Mouse (Mus musculus) mature B cell (primary cell): ENCODE measurements around the gene Lrrc75a.

Experiments
- in situ Hi-C: fragments of 300-500 bp; cut with MboI; formaldehyde crosslinking; loops from 2 replicates; pipeline ENCODE4 v1.14.3; 2019

Lrrc75a gene

GRCm38 (mm10) chr11:62621079-62621478, 27.2 kb downstream of the Lrrc75a start:
- in situ Hi-C loops = no loop called here

- in situ Hi-C loops = no loop called here
Observed at GRCm38 (mm10) chr11:62615456-62615855, 32.9 kb downstream of the Lrrc75a start.

- in situ Hi-C loops = loop anchor here (5.0 kb wide), 1 partner anchor 62 kb away; no protein-coding TSS in a partner anchor
Observed at GRCm38 (mm10) chr11:62614876-62615410, 33.4 kb downstream of the Lrrc75a start.

GRCm38 (mm10) chr11:62613657-62614365, 34.5 kb downstream of the Lrrc75a start:
- in situ Hi-C loops = loop anchor here (5.0 kb wide), 1 partner anchor 63 kb away; no protein-coding TSS in a partner anchor

GRCm38 (mm10) chr11:62612604-62613003, 35.7 kb downstream of the Lrrc75a start:
- in situ Hi-C loops = loop anchor here (5.0 kb wide), 1 partner anchor 65 kb away; no protein-coding TSS in a partner anchor

- in situ Hi-C loops = loop anchor here (5.0 kb wide), 1 partner anchor 67 kb away; no protein-coding TSS in a partner anchor
Observed at GRCm38 (mm10) chr11:62610304-62610703, 38.0 kb downstream of the Lrrc75a start.

GRCm38 (mm10) chr11:62608826-62609675, 39.3 kb downstream of the Lrrc75a start:
- in situ Hi-C loops = no loop called here

- in situ Hi-C loops = no loop called here
Observed at GRCm38 (mm10) chr11:62607952-62608201, 40.4 kb downstream of the Lrrc75a start.

GRCm38 (mm10) chr11:62607170-62607951, 41.0 kb downstream of the Lrrc75a start:
- in situ Hi-C loops = no loop called here

- in situ Hi-C loops = no loop called here
Observed at GRCm38 (mm10) chr11:62606299-62607169, 41.8 kb downstream of the Lrrc75a start.

- in situ Hi-C loops = no loop called here
Observed at GRCm38 (mm10) chr11:62605619-62606298, 42.6 kb downstream of the Lrrc75a start.

GRCm38 (mm10) chr11:62604886-62605618, 43.3 kb downstream of the Lrrc75a start:
- in situ Hi-C loops = no loop called here

- in situ Hi-C loops = no loop called here
Observed at GRCm38 (mm10) chr11:62604123-62604706, 44.1 kb downstream of the Lrrc75a start.

- in situ Hi-C loops = no loop called here
Observed at GRCm38 (mm10) chr11:62603312-62604056, 44.8 kb downstream of the Lrrc75a start.

GRCm38 (mm10) chr11:62602619-62603311, 45.6 kb downstream of the Lrrc75a start:
- in situ Hi-C loops = no loop called here

GRCm38 (mm10) chr11:62601732-62602618, 46.3 kb downstream of the Lrrc75a start:
- in situ Hi-C loops = no loop called here

GRCm38 (mm10) chr11:62598571-62598970, 49.8 kb downstream of the Lrrc75a start:
- in situ Hi-C loops = no loop called here
